In the genomic region with DNA sequence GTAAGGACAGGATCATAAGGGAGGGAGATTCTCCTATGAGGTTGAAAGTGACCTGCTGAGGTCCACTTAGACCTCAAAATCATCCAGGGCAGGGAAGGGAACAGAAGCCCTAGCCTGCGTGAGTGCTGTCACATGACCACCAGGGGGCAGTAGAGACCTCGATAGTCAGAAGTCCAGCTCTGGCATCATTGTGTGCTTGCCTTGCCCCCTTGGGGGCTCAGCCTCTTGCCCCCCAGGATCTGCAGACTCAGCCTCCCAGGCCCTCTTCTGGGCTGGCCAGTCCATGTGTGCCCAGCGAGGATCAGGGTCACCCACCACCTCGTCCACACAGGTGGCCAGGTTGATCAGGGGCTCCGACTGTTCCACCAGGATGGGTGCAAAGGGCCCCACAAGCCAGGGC, we compare ENCODE assay signal across 10 mouse cellular contexts. TPM values are rescaled to one million over a fixed set of nuclear protein-coding genes. Genes with fewer than 3 reads are reported as not detected.
DNase-seq lines count a peak whose midpoint lies in the region; ATAC-seq lines count a peak whose summit lies in the region.
"Had no signal": no experiment of that assay in that cellular context is flagged by ENCODE, and none has a peak within 500 bp of the region (broad histone marks: within the 10 kb centered on the region; RNA-seq: fewer than 3 reads in every experiment).

No protein-coding gene starts in this region.

- peak; percentile 74 for DNase-seq in hindbrain, embryonic 10.5 days (ENCODE audit: low spot score)
- DNase-seq in ZHBTc4 (ENCODE audit: low read depth, low spot score): peak; percentile 81
- DNase-seq in embryo, embryonic 11 days: peak; percentile 87
- peak; percentile 82 for DNase-seq in limb, embryonic 11.5 days (ENCODE audit: low spot score)
- peak; percentile 58 for DNase-seq in thymus, postnatal 25 days

- no peak for ATAC-seq in hindbrain, embryonic 12.5 days (ENCODE audit: low FRiP score)
- peak; percentile 27; the same call in 1 of the 2 replicates for ATAC-seq in hindbrain, embryonic 16.5 days
- 0 out of 2 replicates have a peak, but pooled peaks have one; percentile 27 for ATAC-seq in limb, embryonic 11.5 days (ENCODE audit: insufficient number of reproducible peaks, low FRiP score, low TSS enrichment, low read depth)
- ATAC-seq in monocyte, adult 5-6 weeks (replicated peaks; ENCODE audit: insufficient number of reproducible peaks, low FRiP score, low TSS enrichment, poor library complexity, severe bottlenecking): peak; percentile 50; the same call in 1 of the 2 replicates

- 49% methylated on average over 5 of the region's 5 CpGs for WGBS in hindbrain, embryonic 10.5 days
- 42% methylated on average over 5 of the region's 5 CpGs for WGBS in hindbrain, embryonic 12.5 days
- 38% methylated on average over 4 of the region's 5 CpGs for WGBS in hindbrain, embryonic 16.5 days
- WGBS in limb, embryonic 11.5 days: 39% methylated on average over 5 of the region's 5 CpGs

- no peak overlapping the region for H3K4me3 ChIP-seq in hindbrain, embryonic 10.5 days
- no peak overlapping the region for H3K4me3 ChIP-seq in hindbrain, embryonic 12.5 days
- no peak overlapping the region for H3K4me3 ChIP-seq in hindbrain, embryonic 16.5 days (ENCODE audit: low read length)
- H3K4me3 ChIP-seq in limb, embryonic 11.5 days (ENCODE audit: low read depth, low read length): no peak overlapping the region
- H3K4me3 ChIP-seq: embryonic facial prominence, embryonic 15.5 days; megakaryocyte, embryonic 14.5 days had no signal

- no peak overlapping the region for H3K4me2 ChIP-seq in hindbrain, embryonic 12.5 days (replicated peaks)
- H3K4me2 ChIP-seq in hindbrain, embryonic 16.5 days (ENCODE audit: low read length): no peak overlapping the region
- H3K4me2 ChIP-seq in limb, embryonic 11.5 days (ENCODE audit: low read depth, severe bottlenecking): no peak overlapping the region
- H3K4me2 ChIP-seq: embryonic facial prominence, embryonic 15.5 days had no signal

- H3K27ac ChIP-seq in hindbrain, embryonic 10.5 days: no peak overlapping the region
- H3K27ac ChIP-seq in hindbrain, embryonic 12.5 days: no peak overlapping the region
- H3K27ac ChIP-seq in hindbrain, embryonic 16.5 days (ENCODE audit: low read depth, low read length): no peak overlapping the region
- H3K27ac ChIP-seq in limb, embryonic 11.5 days (replicated peaks; ENCODE audit: low read depth, low read length): no peak overlapping the region
- H3K27ac ChIP-seq: embryonic facial prominence, embryonic 15.5 days had no signal

- H3K27me3 ChIP-seq in hindbrain, embryonic 10.5 days (ENCODE audit: insufficient read depth, poor library complexity, severe bottlenecking): peaks cover 18% of the 10 kb centered on the region
- peaks cover 10% of the 10 kb centered on the region for H3K27me3 ChIP-seq in hindbrain, embryonic 12.5 days
- no peaks in the 10 kb centered on the region for H3K27me3 ChIP-seq in hindbrain, embryonic 16.5 days (replicated peaks; ENCODE audit: control insufficient read depth, insufficient read depth, low read length)
- 0 out of 2 replicates have a peak, but pooled peaks cover under 1% of the 10 kb centered on the region for H3K27me3 ChIP-seq in limb, embryonic 11.5 days (ENCODE audit: control insufficient read depth, insufficient read depth, low read length)

- no peaks in the 10 kb centered on the region for H3K9me3 ChIP-seq in hindbrain, embryonic 10.5 days
- no peaks in the 10 kb centered on the region for H3K9me3 ChIP-seq in hindbrain, embryonic 12.5 days (replicated peaks)
- no peaks in the 10 kb centered on the region for H3K9me3 ChIP-seq in hindbrain, embryonic 16.5 days (ENCODE audit: control insufficient read depth, low read length)
- no peaks in the 10 kb centered on the region for H3K9me3 ChIP-seq in limb, embryonic 11.5 days (ENCODE audit: control insufficient read depth, low read length)
- H3K9me3 ChIP-seq: embryonic facial prominence, embryonic 15.5 days; megakaryocyte, embryonic 14.5 days had no signal

- H3K36me3 ChIP-seq in hindbrain, embryonic 10.5 days: peaks cover 14% of the 10 kb centered on the region
- H3K36me3 ChIP-seq in hindbrain, embryonic 12.5 days: no peaks in the 10 kb centered on the region
- no peaks in the 10 kb centered on the region for H3K36me3 ChIP-seq in hindbrain, embryonic 16.5 days (ENCODE audit: control insufficient read depth, insufficient read depth, low read length)
- H3K36me3 ChIP-seq in limb, embryonic 11.5 days (ENCODE audit: control insufficient read depth, insufficient read depth, low read length): no peaks in the 10 kb centered on the region
- H3K36me3 ChIP-seq: embryonic facial prominence, embryonic 15.5 days had no signal

- H3K9ac ChIP-seq in hindbrain, embryonic 12.5 days: no peak overlapping the region
- H3K9ac ChIP-seq in hindbrain, embryonic 16.5 days (ENCODE audit: low read depth, low read length): no peak overlapping the region
- H3K9ac ChIP-seq in limb, embryonic 11.5 days (ENCODE audit: low read length): no peak overlapping the region
- H3K9ac ChIP-seq: embryonic facial prominence, embryonic 15.5 days had no signal

- peaks cover 11% of the 10 kb centered on the region for H3K4me1 ChIP-seq in hindbrain, embryonic 10.5 days (replicated peaks)
- H3K4me1 ChIP-seq in hindbrain, embryonic 12.5 days: peaks cover 6% of the 10 kb centered on the region; the same call in 1 of the 2 replicates
- H3K4me1 ChIP-seq in hindbrain, embryonic 16.5 days (ENCODE audit: control insufficient read depth, insufficient read depth, low read depth, low read length): no peaks in the 10 kb centered on the region; the same call in 1 of the 2 replicates
- no peaks in the 10 kb centered on the region for H3K4me1 ChIP-seq in limb, embryonic 11.5 days (ENCODE audit: control insufficient read depth, insufficient read depth, low read length)
- H3K4me1 ChIP-seq: embryonic facial prominence, embryonic 15.5 days had no signal

RNA-seq across cellular contexts. Expression of a gene that starts 2.3 kb away (rescaled TPM):
- polyA plus RNA-seq in hindbrain, embryonic 10.5 days (2016; fragmentation: Nextera tagmentation; extraction: Ambion mirVana): 0.04 and 0.06 TPM in 2 replicates
- 0.06 and 0.09 TPM in 2 replicates for polyA plus RNA-seq in hindbrain, embryonic 12.5 days (2016; fragmentation: Nextera tagmentation; extraction: Ambion mirVana)
- 0.07 and 0.10 TPM in 2 replicates for polyA plus RNA-seq in hindbrain, embryonic 16.5 days (2015; fragmentation: Nextera tagmentation; extraction: Ambion mirVana)
- 0.09 TPM in 1 of 2 replicates, not detected in the other for polyA plus RNA-seq in limb, embryonic 11.5 days (2014; fragmentation: Nextera tagmentation; extraction: Ambion mirVana)
- not detected in 3 replicates for total RNA-seq in monocyte, adult 5-6 weeks (2017)

RNA-seq across cellular contexts. Expression of a gene that starts 5.5 kb away (rescaled TPM):
- 0.39 and 0.42 TPM in 2 replicates for polyA plus RNA-seq in hindbrain, embryonic 10.5 days (2016; fragmentation: Nextera tagmentation; extraction: Ambion mirVana)
- polyA plus RNA-seq in hindbrain, embryonic 12.5 days (2016; fragmentation: Nextera tagmentation; extraction: Ambion mirVana): 0.42 and 0.62 TPM in 2 replicates
- polyA plus RNA-seq in hindbrain, embryonic 16.5 days (2015; fragmentation: Nextera tagmentation; extraction: Ambion mirVana): 2.4 and 3.4 TPM in 2 replicates
- polyA plus RNA-seq in limb, embryonic 11.5 days (2014; fragmentation: Nextera tagmentation; extraction: Ambion mirVana): 0.16 and 0.43 TPM in 2 replicates
- not detected in 3 replicates for total RNA-seq in monocyte, adult 5-6 weeks (2017)

RNA-seq across cellular contexts. Expression of a gene that starts 9.9 kb away (rescaled TPM):
- polyA plus RNA-seq in hindbrain, embryonic 10.5 days (2016; fragmentation: Nextera tagmentation; extraction: Ambion mirVana): not detected in 2 replicates
- 0.25 and 0.27 TPM in 2 replicates for polyA plus RNA-seq in hindbrain, embryonic 12.5 days (2016; fragmentation: Nextera tagmentation; extraction: Ambion mirVana)
- polyA plus RNA-seq in hindbrain, embryonic 16.5 days (2015; fragmentation: Nextera tagmentation; extraction: Ambion mirVana): 0.68 and 0.91 TPM in 2 replicates
- polyA plus RNA-seq in limb, embryonic 11.5 days (2014; fragmentation: Nextera tagmentation; extraction: Ambion mirVana): 0.28 TPM in 1 of 2 replicates, not detected in the other
- not detected in 3 replicates for total RNA-seq in monocyte, adult 5-6 weeks (2017)

RNA-seq across cellular contexts. Expression of a gene that starts 28.3 kb away (rescaled TPM):
- polyA plus RNA-seq in hindbrain, embryonic 10.5 days (2016; fragmentation: Nextera tagmentation; extraction: Ambion mirVana): 2.3 and 3.8 TPM in 2 replicates
- 9.6 and 11.2 TPM in 2 replicates for polyA plus RNA-seq in hindbrain, embryonic 12.5 days (2016; fragmentation: Nextera tagmentation; extraction: Ambion mirVana)
- polyA plus RNA-seq in hindbrain, embryonic 16.5 days (2015; fragmentation: Nextera tagmentation; extraction: Ambion mirVana): 12.5 and 12.7 TPM in 2 replicates
- 0.60 and 0.88 TPM in 2 replicates for polyA plus RNA-seq in limb, embryonic 11.5 days (2014; fragmentation: Nextera tagmentation; extraction: Ambion mirVana)
- total RNA-seq in monocyte, adult 5-6 weeks (2017): 0.53 to 1.2 TPM (median 0.87 TPM) in 3 replicates

RNA-seq across cellular contexts. Expression of a gene that starts 32.4 kb away (rescaled TPM):
- polyA plus RNA-seq in hindbrain, embryonic 10.5 days (2016; fragmentation: Nextera tagmentation; extraction: Ambion mirVana): 186 and 190 TPM in 2 replicates
- 167 and 177 TPM in 2 replicates for polyA plus RNA-seq in hindbrain, embryonic 12.5 days (2016; fragmentation: Nextera tagmentation; extraction: Ambion mirVana)
- polyA plus RNA-seq in hindbrain, embryonic 16.5 days (2015; fragmentation: Nextera tagmentation; extraction: Ambion mirVana): 125 and 136 TPM in 2 replicates
- polyA plus RNA-seq in limb, embryonic 11.5 days (2014; fragmentation: Nextera tagmentation; extraction: Ambion mirVana): 144 and 151 TPM in 2 replicates
- total RNA-seq in monocyte, adult 5-6 weeks (2017): 61.2 to 151 TPM (median 112 TPM) in 3 replicates
